Mouse (Mus musculus) frontal cortex, adult 2 months (tissue): Measurements from ENCODE around the gene Calml3. TPM values are rescaled to one million over a fixed set of nuclear protein-coding genes. Genes with fewer than 3 reads are reported as not detected.

Experiments used
- polyA plus RNA-seq: library from polyadenylated mRNA; depleted of rRNA; stranded (reverse); fragments of >200 nt; gene quantifications from 2 replicates; pipeline ENCODE4 v1.2.3, GENCODE M21; 2012; rRNA removed

The Calml3 gene
- polyA plus RNA-seq, 1 experiment = not detected

Other genes starting within 250 kb of the Calml3 start
- gene Fam208b, start 193.2 kb downstream of the Calml3 start, polyA plus RNA-seq = 16.5 and 16.8 TPM in 2 replicates
- 33.1 and 36.6 TPM in 2 replicates for gene Asb13, start 170.3 kb downstream of the Calml3 start, polyA plus RNA-seq
- gene Calm4, start 33.4 kb upstream of the Calml3 start, polyA plus RNA-seq = not detected in 2 replicates
- gene Calm5, start 49.9 kb upstream of the Calml3 start, polyA plus RNA-seq = not detected in 2 replicates
- 12.4 and 18.1 TPM in 2 replicates for gene Net1, start 113.9 kb upstream of the Calml3 start, polyA plus RNA-seq
- gene Tubal3, start 114.0 kb upstream of the Calml3 start, polyA plus RNA-seq = not detected in 2 replicates
- gene Ucn3, start 141.0 kb upstream of the Calml3 start, polyA plus RNA-seq = not detected in 2 replicates
- gene Akr1c14, start 244.7 kb upstream of the Calml3 start, polyA plus RNA-seq = 1.6 and 1.9 TPM in 2 replicates